Comparison of ENCODE assay signal across 9 mouse cellular contexts in the genomic region with DNA sequence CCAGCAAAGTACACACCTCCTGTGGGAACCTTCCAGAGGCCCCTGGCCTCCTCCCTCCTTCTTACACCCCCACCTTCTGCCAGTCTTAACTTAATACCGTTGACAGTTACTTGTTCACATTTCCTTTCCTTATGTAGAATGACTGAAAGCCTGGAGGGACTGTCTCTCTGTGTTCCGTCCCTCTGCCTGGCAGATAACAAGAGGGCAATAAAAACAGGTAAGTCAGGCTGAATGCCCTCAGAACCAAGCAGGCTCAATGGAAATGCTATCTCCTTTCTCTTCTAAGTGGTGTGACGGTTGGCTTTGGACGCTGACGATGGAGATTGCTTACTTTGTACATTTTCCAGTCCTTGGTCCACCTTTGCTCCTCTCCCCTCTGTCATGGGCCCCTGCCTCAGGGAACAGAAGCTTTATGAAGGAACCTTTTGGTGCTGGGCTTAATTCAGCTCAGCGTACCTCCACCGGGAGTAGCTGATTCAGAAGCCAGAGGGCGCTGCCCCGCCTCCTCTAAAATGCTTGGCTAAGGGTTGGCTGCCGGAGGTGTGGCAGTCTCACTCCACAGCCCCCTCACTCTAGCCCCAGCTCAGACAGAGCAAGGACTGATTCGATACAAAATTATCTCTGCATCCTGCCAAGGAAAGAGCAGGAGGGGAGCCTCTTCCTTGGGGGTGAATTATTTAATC.
DNase-seq lines count a peak whose midpoint lies in the region; ATAC-seq and TF ChIP-seq lines count a peak whose summit lies in the region.
"Had no signal": no experiment of that assay in that cellular context is flagged by ENCODE, and none has a peak within 500 bp of the region (broad histone marks: within the 10 kb centered on the region; RNA-seq: fewer than 3 reads in every experiment).

No protein-coding gene starts in this region.

- peak; percentile 86 for TF ChIP-seq CTCF in layer of hippocampus, adult 2 months (conservative IDR thresholded peaks at IDR 0.05)

- H3K4me3 ChIP-seq in layer of hippocampus, adult 2 months, result no peak overlapping the region
- H3K4me3 ChIP-seq: megakaryocyte, embryonic 14.5 days had no signal

- intact Hi-C loops in heart, postnatal 14 days (cut with DNase I), result no loop called here

- DNase-seq in kidney, adult 18-20 months, result peak; percentile 18
- DNase-seq in kidney, adult 11 months, result no peak
- DNase-seq in embryo, embryonic 11 days, result peak; percentile 81
- peak; percentile 21 to 46 for DNase-seq in heart, postnatal 14 days
- peak; percentile 54 to 67 for DNase-seq in layer of hippocampus, adult 2 months (ENCODE audit: low spot score in 2 of 2)
- peak; percentile 27 to 30 for DNase-seq in right cerebral cortex, postnatal 36 days (ENCODE audit: low spot score in 2 of 2)
- no peak for DNase-seq in spleen, postnatal 36 days (ENCODE audit: low spot score in 2 of 2)

- no peak overlapping the region for H3K27ac ChIP-seq in layer of hippocampus, adult 2 months

- ATAC-seq in megakaryocyte-erythroid progenitor cell, adult 5-6 weeks (replicated peaks; ENCODE audit: low FRiP score, low TSS enrichment, poor library complexity, severe bottlenecking), result peak; percentile 52; the same call in 1 of the 2 replicates

Comparison
In these comparisons a context has a peak if more than half of its experiments do, and no peak if none do; other contexts are left out.
1. DNase-seq: peak in kidney, adult 18-20 months (single experiment), embryo, embryonic 11 days (single experiment), heart, postnatal 14 days (2 of 2), layer of hippocampus, adult 2 months (2 of 2) and right cerebral cortex, postnatal 36 days (2 of 2); none in kidney, adult 11 months (single experiment) and spleen, postnatal 36 days (0 of 2).